Mouse (Mus musculus) telencephalon, adult 2 months (tissue): ENCODE measurements around the gene Tagap.
A peak's percentile ranks its signal among the peaks of the same experiment; 100 is the strongest.

Source experiments
- DNase-seq: peaks from one replicate; pipeline ENCODE4 v3.0.0-alpha.2; 2011; ENCODE audit warnings: low read depth, low spot score

Gene Tagap

GRCm38 (mm10) chr17:7925413-7926160 is at the start of gene Tagap:
TSS of gene Tagap (plus strand) at chr17:7926000.
- DNase-seq: no peak

- no peak for DNase-seq
Observed at GRCm38 (mm10) chr17:7876541-7876940, 49.3 kb upstream of the Tagap start.

- no peak for DNase-seq
Observed at GRCm38 (mm10) chr17:7877191-7877764, 48.5 kb upstream of the Tagap start.

GRCm38 (mm10) chr17:7877878-7878277 is 47.9 kb upstream of the Tagap start:
- DNase-seq: peak; percentile 82

GRCm38 (mm10) chr17:7879529-7879928 is 46.3 kb upstream of the Tagap start:
- DNase-seq: no peak

GRCm38 (mm10) chr17:7883126-7883525 is 42.7 kb upstream of the Tagap start:
- DNase-seq: no peak

- no peak for DNase-seq
Observed at GRCm38 (mm10) chr17:7884606-7885005, 41.2 kb upstream of the Tagap start.

- DNase-seq: no peak
Observed at GRCm38 (mm10) chr17:7887071-7887815, 38.6 kb upstream of the Tagap start.

- DNase-seq: no peak
Observed at GRCm38 (mm10) chr17:7888291-7888690, 37.5 kb upstream of the Tagap start.

GRCm38 (mm10) chr17:7889026-7889425 is 36.8 kb upstream of the Tagap start:
- DNase-seq: no peak

- no peak for DNase-seq
Observed at GRCm38 (mm10) chr17:7892676-7893075, 33.1 kb upstream of the Tagap start.

- no peak for DNase-seq
Observed at GRCm38 (mm10) chr17:7894094-7894493, 31.7 kb upstream of the Tagap start.

GRCm38 (mm10) chr17:7896047-7896635 is 29.7 kb upstream of the Tagap start:
- no peak for DNase-seq

GRCm38 (mm10) chr17:7897120-7897519 is 28.7 kb upstream of the Tagap start:
- DNase-seq: no peak

- DNase-seq: no peak
Observed at GRCm38 (mm10) chr17:7897756-7898155, 28.0 kb upstream of the Tagap start.

- no peak for DNase-seq
Observed at GRCm38 (mm10) chr17:7899233-7899632, 26.6 kb upstream of the Tagap start.

GRCm38 (mm10) chr17:7899961-7900360 is 25.8 kb upstream of the Tagap start:
- DNase-seq: no peak

GRCm38 (mm10) chr17:7901536-7901935 is 24.3 kb upstream of the Tagap start:
- no peak for DNase-seq

GRCm38 (mm10) chr17:7902362-7902761 is 23.4 kb upstream of the Tagap start:
- no peak for DNase-seq

GRCm38 (mm10) chr17:7904992-7905391 is 20.8 kb upstream of the Tagap start:
- no peak for DNase-seq

- no peak for DNase-seq
Observed at GRCm38 (mm10) chr17:7905936-7906685, 19.7 kb upstream of the Tagap start.
